Mouse (Mus musculus) lung, embryonic 16.5 days (tissue): ENCODE measurements at regions not wholly inside any gene's neighbourhood (a gene's known extent, or its start where the extent isn't known, plus 50 kb on each side); places are given as distances from the start of the nearest gene placed in this dataset.
A peak's percentile ranks its signal among the peaks of the same experiment; 100 is the strongest.

ENCODE experiments used
- ATAC-seq: fragments of 200-750 bp; cut with Nextera tagmentation; 2 replicates; pipeline ENCODE4 v1.8.0; 2017; ENCODE audit warnings: low read depth, mild to moderate bottlenecking, moderate library complexity
- H3K27ac ChIP-seq: fragments of 300-500 bp; sonication (generic); 2 replicates; pipeline ENCODE4 v1.5.1; 2014; ENCODE audit warnings: mild to moderate bottlenecking, control low read depth, low read length
- H3K27me3 ChIP-seq: fragments of 300-500 bp; sonication (generic); 2 replicates; pipeline ENCODE4 v1.6.1; 2014; ENCODE audit warnings: low read depth, low read length, mixed read lengths; ENCODE audit not compliant: control insufficient read depth, insufficient read depth
- H3K36me3 ChIP-seq: fragments of 300-500 bp; sonication (generic); 2 replicates; pipeline ENCODE4 v1.6.1; 2014; ENCODE audit warnings: low read length; ENCODE audit not compliant: control insufficient read depth, insufficient read depth
- H3K4me1 ChIP-seq: fragments of 300-500 bp; sonication (generic); replicated peaks from 2 replicates; pipeline ENCODE4 v1.6.1; 2014; ENCODE audit warnings: low read length, mixed read lengths; ENCODE audit not compliant: control insufficient read depth, insufficient read depth
- H3K4me2 ChIP-seq: fragments of 300-500 bp; sonication (generic); 2 replicates; pipeline ENCODE4 v1.6.1; 2014; ENCODE audit warnings: low read depth, low read length, control low read depth
- H3K4me3 ChIP-seq: fragments of 300-500 bp; sonication (generic); 2 replicates; pipeline ENCODE4 v1.5.1; 2014; ENCODE audit warnings: mild to moderate bottlenecking, low read length, control low read depth
- H3K9ac ChIP-seq: fragments of 300-500 bp; sonication (generic); 2 replicates; pipeline ENCODE4 v1.6.1; 2014; ENCODE audit warnings: low read length, control low read depth
- H3K9me3 ChIP-seq: fragments of 300-500 bp; sonication (generic); 2 replicates; pipeline ENCODE4 v1.6.1; 2016; ENCODE audit warnings: low read length; ENCODE audit not compliant: control insufficient read depth
- WGBS: fragments of 180-500 bp; shearing (Covaris S2); extraction: QIAGEN DNeasy Blood & Tissue Kit; methylation state at CpG from one replicate; pipeline ENCODE4 v1.1.7; 2014; 5-methylcytosine and 5-hydroxymethylcytosine counted together

- no peak overlapping the region for H3K4me3 ChIP-seq
- H3K9me3 ChIP-seq = no peaks in the 10 kb centered on the region
- no peak overlapping the region for H3K4me2 ChIP-seq
- no peaks in the 10 kb centered on the region for H3K27me3 ChIP-seq
- H3K36me3 ChIP-seq = no peaks in the 10 kb centered on the region
- H3K27ac ChIP-seq = no peak overlapping the region
- 23% methylated on average over 13 of the region's 13 CpGs for WGBS
- H3K4me1 ChIP-seq = no peaks in the 10 kb centered on the region
- no peak for ATAC-seq
- H3K9ac ChIP-seq = no peak overlapping the region
Observed at GRCm38 (mm10) chr9:100387171-100387685, 99.4 kb downstream of the Il20rb start.

- Histone ChIP-seq H3K27me3 (no peaks in the 10 kb centered on the region), H3K36me3 (no peaks in the 10 kb centered on the region), H3K27ac (no peak overlapping the region), H3K4me1 (no peaks in the 10 kb centered on the region), H3K4me3 (no peak overlapping the region), H3K4me2 (no peak overlapping the region), H3K9ac (no peak overlapping the region), H3K9me3 (no peaks in the 10 kb centered on the region)
- ATAC-seq = no peak
- 54% methylated on average over 5 of the region's 5 CpGs for WGBS
Observed at GRCm38 (mm10) chr9:100382492-100382891, 104.1 kb downstream of the Il20rb start.

GRCm38 (mm10) chr9:100369921-100370320 lies 116.7 kb downstream of the Il20rb start:
- Histone ChIP-seq H3K4me2 (no peak overlapping the region), H3K4me1 (no peaks in the 10 kb centered on the region), H3K27me3 (no peaks in the 10 kb centered on the region), H3K36me3 (no peaks in the 10 kb centered on the region), H3K4me3 (no peak overlapping the region), H3K27ac (no peak overlapping the region), H3K9me3 (no peaks in the 10 kb centered on the region), H3K9ac (no peak overlapping the region)
- 79% methylated on average over 5 of the region's 5 CpGs for WGBS
- no peak for ATAC-seq

GRCm38 (mm10) chr9:100366816-100367215 lies 119.8 kb downstream of the Il20rb start:
- no peak for ATAC-seq
- no peaks in the 10 kb centered on the region for H3K36me3 ChIP-seq
- H3K27ac ChIP-seq = no peak overlapping the region
- 55% methylated on average over 6 of the region's 6 CpGs for WGBS
- no peaks in the 10 kb centered on the region for H3K27me3 ChIP-seq
- H3K9ac ChIP-seq = no peak overlapping the region
- no peaks in the 10 kb centered on the region for H3K9me3 ChIP-seq
- H3K4me1 ChIP-seq = no peaks in the 10 kb centered on the region
- no peak overlapping the region for H3K4me3 ChIP-seq
- H3K4me2 ChIP-seq = no peak overlapping the region

GRCm38 (mm10) chr9:100359934-100360716 lies 126.5 kb downstream of the Il20rb start:
- H3K27me3 ChIP-seq = no peaks in the 10 kb centered on the region
- H3K4me3 ChIP-seq = no peak overlapping the region
- H3K27ac ChIP-seq = no peak overlapping the region
- H3K9ac ChIP-seq = no peak overlapping the region
- no peak overlapping the region for H3K4me2 ChIP-seq
- no peak for ATAC-seq
- WGBS = 63% methylated on average over 9 of the region's 9 CpGs
- no peaks in the 10 kb centered on the region for H3K9me3 ChIP-seq
- no peaks in the 10 kb centered on the region for H3K36me3 ChIP-seq
- no peaks in the 10 kb centered on the region for H3K4me1 ChIP-seq

- no peak for ATAC-seq
- Histone ChIP-seq H3K27ac (no peak overlapping the region), H3K9ac (no peak overlapping the region), H3K36me3 (no peaks in the 10 kb centered on the region), H3K27me3 (no peaks in the 10 kb centered on the region), H3K4me2 (peak overlapping the region; percentile 11; the same call in 1 of the 2 replicates), H3K9me3 (no peaks in the 10 kb centered on the region), H3K4me3 (no peak overlapping the region), H3K4me1 (no peaks in the 10 kb centered on the region)
- 35% methylated on average over 12 of the region's 12 CpGs for WGBS
Observed at GRCm38 (mm10) chr9:100357553-100357952, 129.0 kb downstream of the Il20rb start.

- WGBS = 76% methylated on average over 8 of the region's 8 CpGs
- H3K9me3 ChIP-seq = no peaks in the 10 kb centered on the region
- H3K27me3 ChIP-seq = no peaks in the 10 kb centered on the region
- no peak overlapping the region for H3K4me2 ChIP-seq
- H3K4me3 ChIP-seq = no peak overlapping the region
- no peak overlapping the region for H3K9ac ChIP-seq
- no peaks in the 10 kb centered on the region for H3K4me1 ChIP-seq
- ATAC-seq = no peak
- H3K36me3 ChIP-seq = no peaks in the 10 kb centered on the region
- no peak overlapping the region for H3K27ac ChIP-seq
Observed at GRCm38 (mm10) chr9:100340796-100341195, 145.8 kb downstream of the Il20rb start.

- Histone ChIP-seq H3K4me1 (0 out of 2 replicates have a peak, but pooled peaks cover 2% of the 10 kb centered on the region), H3K36me3 (no peaks in the 10 kb centered on the region), H3K9ac (no peak overlapping the region), H3K4me3 (no peak overlapping the region), H3K27me3 (no peaks in the 10 kb centered on the region), H3K9me3 (no peaks in the 10 kb centered on the region), H3K27ac (no peak overlapping the region), H3K4me2 (no peak overlapping the region)
- no peak for ATAC-seq
- WGBS = 54% methylated on average over 5 of the region's 5 CpGs
Observed at GRCm38 (mm10) chr9:100307765-100308164, 178.8 kb downstream of the Il20rb start.

- H3K4me1 ChIP-seq = 0 out of 2 replicates have a peak, but pooled peaks cover 2% of the 10 kb centered on the region
- ATAC-seq = no peak
- no peaks in the 10 kb centered on the region for H3K36me3 ChIP-seq
- H3K4me2 ChIP-seq = no peak overlapping the region
- H3K4me3 ChIP-seq = no peak overlapping the region
- H3K9me3 ChIP-seq = no peaks in the 10 kb centered on the region
- 39% methylated on average over 2 of the region's 2 CpGs for WGBS
- no peak overlapping the region for H3K27ac ChIP-seq
- H3K9ac ChIP-seq = no peak overlapping the region
- no peaks in the 10 kb centered on the region for H3K27me3 ChIP-seq
Observed at GRCm38 (mm10) chr9:100307364-100307763, 179.2 kb downstream of the Il20rb start.
